In genomic region chr6:85333000-85333669, GRCm38 (mm10) we compare ENCODE assay signal across 8 mouse cellular contexts. TPM values are rescaled to one million over a fixed set of nuclear protein-coding genes. Genes with fewer than 3 reads are reported as not detected.
A peak's percentile ranks its signal among the peaks of the same experiment; 100 is the strongest.
DNase-seq lines count a peak whose midpoint lies in the region; ATAC-seq lines count a peak whose summit lies in the region.

TSS of gene Sfxn5 (minus strand) at chr6:85333422.

- DNase-seq in adipocyte (ENCODE audit: low spot score), result peak; percentile 96
- DNase-seq in embryo, embryonic 10 days (ENCODE audit: low spot score), result peak; percentile 96
- peak; percentile 96 for DNase-seq in gastrocnemius, postnatal 10 days
- peak; percentile 94 for DNase-seq in induced T-regulatory cell, adult 2 months (ENCODE audit: low read depth)
- DNase-seq in left cerebral cortex, adult 9 months (ENCODE audit: low spot score in 2 of 2), result peak; percentile 91 to 97
- peak; percentile 96 for DNase-seq in right cerebral cortex, postnatal 14 days
- DNase-seq in urinary bladder, postnatal 36 days (ENCODE audit: low spot score in 2 of 2), result peak; percentile 92 to 95

- peak; percentile 86 for ATAC-seq in megakaryocyte progenitor cell, adult 5-6 weeks (replicated peaks; ENCODE audit: poor library complexity)

RNA-seq across cellular contexts. Expression of gene Sfxn5, which starts in this region (rescaled TPM):
- total RNA-seq in gastrocnemius, postnatal 10 days (2021), result 1 to 10 TPM; 2.8 to 5.1 TPM
- 1.1 and 2.7 TPM in 2 replicates for total RNA-seq in megakaryocyte progenitor cell, adult 5-6 weeks (2015)
- 1.7 and 2.3 TPM in 2 replicates for total RNA-seq in megakaryocyte progenitor cell, adult 5-6 weeks (2017)

Comparison
In these comparisons a context has a peak if more than half of its experiments do, and no peak if none do; other contexts are left out.
1. Peak in every context shown above with its lines: DNase-seq and ATAC-seq.